Mouse (Mus musculus): ENCODE data around the gene Kansl1. TPM values are rescaled to one million over a fixed set of nuclear protein-coding genes. Genes with fewer than 3 reads are reported as not detected.

The Kansl1 gene
- total RNA-seq, 2 experiments from 2014 or later: 27.5 to 51.7 TPM

GRCm38 (mm10) chr11:104315703-104316102, 153.0 kb downstream of the Kansl1 start:
- peak; percentile 71 for ATAC-seq (ENCODE audit: poor library complexity, severe bottlenecking)

- 0 out of 2 replicates have a peak, but pooled peaks have one; percentile 23 for ATAC-seq (ENCODE audit: poor library complexity, severe bottlenecking)
Measured at GRCm38 (mm10) chr11:104311643-104312042, 157.0 kb downstream of the Kansl1 start.

- peak; percentile 81 for ATAC-seq (ENCODE audit: poor library complexity, severe bottlenecking)
Measured at GRCm38 (mm10) chr11:104310226-104310887, 158.3 kb downstream of the Kansl1 start.

GRCm38 (mm10) chr11:104309377-104310225, 159.1 kb downstream of the Kansl1 start:
- peak; percentile 39 for ATAC-seq (ENCODE audit: poor library complexity, severe bottlenecking)

GRCm38 (mm10) chr11:104307136-104307535, 161.5 kb downstream of the Kansl1 start:
- ATAC-seq (ENCODE audit: poor library complexity, severe bottlenecking): no peak

GRCm38 (mm10) chr11:104306483-104306882, 162.2 kb downstream of the Kansl1 start:
- no peak for ATAC-seq (ENCODE audit: poor library complexity, severe bottlenecking)

GRCm38 (mm10) chr11:104305711-104306110, 162.9 kb downstream of the Kansl1 start:
- ATAC-seq (ENCODE audit: poor library complexity, severe bottlenecking): no peak

- ATAC-seq (ENCODE audit: poor library complexity, severe bottlenecking): no peak
Measured at GRCm38 (mm10) chr11:104303088-104303960, 165.3 kb downstream of the Kansl1 start.

- ATAC-seq (ENCODE audit: poor library complexity, severe bottlenecking): no peak
Measured at GRCm38 (mm10) chr11:104302628-104303027, 166.0 kb downstream of the Kansl1 start.

GRCm38 (mm10) chr11:104297671-104298070, 171.0 kb downstream of the Kansl1 start:
- ATAC-seq (ENCODE audit: poor library complexity, severe bottlenecking): no peak

- no peak for ATAC-seq (ENCODE audit: poor library complexity, severe bottlenecking)
Measured at GRCm38 (mm10) chr11:104295656-104296055, 173.0 kb downstream of the Kansl1 start.

GRCm38 (mm10) chr11:104295145-104295544, 173.5 kb downstream of the Kansl1 start:
- no peak for ATAC-seq (ENCODE audit: poor library complexity, severe bottlenecking)

GRCm38 (mm10) chr11:104293241-104293640, 175.4 kb downstream of the Kansl1 start:
- no peak for ATAC-seq (ENCODE audit: poor library complexity, severe bottlenecking)

GRCm38 (mm10) chr11:104292443-104293220, 176.0 kb downstream of the Kansl1 start:
- ATAC-seq (ENCODE audit: poor library complexity, severe bottlenecking): no peak

- peak; percentile 72 for ATAC-seq (ENCODE audit: poor library complexity, severe bottlenecking)
Measured at GRCm38 (mm10) chr11:104289199-104290031, 179.2 kb downstream of the Kansl1 start.

GRCm38 (mm10) chr11:104288835-104289198, 179.8 kb downstream of the Kansl1 start:
- no peak for ATAC-seq (ENCODE audit: poor library complexity, severe bottlenecking)

GRCm38 (mm10) chr11:104287113-104287512, 181.5 kb downstream of the Kansl1 start:
- no peak for ATAC-seq (ENCODE audit: poor library complexity, severe bottlenecking)
